Mouse (Mus musculus): ENCODE measurements around the gene Ccdc73. TPM values are rescaled to one million over a fixed set of nuclear protein-coding genes. Genes with fewer than 3 reads are reported as not detected.
"Not testable (repeated sequence)": the region's sequence is repeated elsewhere in the genome, so short reads cannot be mapped to it uniquely, and the experiment has no call there.

Ccdc73 gene
- 1 to 10 TPM in 1 of 2 experiments, not detected in 1; 2.4 TPM for total RNA-seq (2021)
- long read RNA-seq, experiment 1, partial matches to known transcripts = 0 of 3 reads
- long read RNA-seq, experiment 1, other reads (novel, unspliced or antisense) = 3 of 3 reads
- long read RNA-seq, experiment 2, partial matches to known transcripts = 0 of 3 reads
- long read RNA-seq, experiment 2, other reads (novel, unspliced or antisense) = 3 of 3 reads

DNA sequence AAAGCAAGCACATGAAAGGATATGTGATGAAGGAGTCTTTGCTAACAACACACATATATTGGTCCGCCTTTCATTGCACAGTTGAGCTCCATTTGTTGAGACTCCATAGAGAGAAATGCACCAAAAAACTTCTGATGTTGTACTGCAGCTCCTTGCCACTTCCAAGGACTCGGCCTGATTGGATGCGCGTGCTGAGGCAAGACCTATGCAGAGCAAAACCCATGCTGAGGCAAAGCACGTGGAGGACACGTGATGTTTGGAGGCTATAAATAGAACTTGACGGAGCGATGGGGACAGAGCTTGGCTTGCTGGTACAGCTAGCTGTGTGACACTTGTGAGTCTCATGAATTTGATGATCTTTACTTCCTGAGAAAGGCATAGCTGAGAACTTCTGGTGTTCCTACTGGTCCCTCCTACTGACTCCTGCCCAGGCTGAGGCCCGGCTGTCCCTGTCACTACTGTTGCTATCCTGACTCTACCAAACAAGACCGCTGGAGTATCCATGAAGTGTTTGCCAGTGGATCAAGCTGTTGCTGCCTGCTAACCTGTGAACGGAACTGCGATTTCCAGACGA lies at the start of gene Ccdc73:
Ccdc73 (plus strand) TSS at position 524 of the 574 bp plus-strand sequence.
- no peak for TF ChIP-seq CTCF (IDR thresholded peaks at IDR 0.05)
- DNase-seq (ENCODE audit: extremely low spot score in 1 of 2, low spot score in 2 of 2) = no peak
- Histone ChIP-seq H3K27ac (no peak within 1 kb of the TSS), H3K4me3 (no peak within 1 kb of the TSS)
- intact Hi-C loops (cut with DNase I) = no loop called here

GRCm38 (mm10) chr2:104818763-104819162 lies 48.8 kb upstream of the Ccdc73 start:
- H3K27ac ChIP-seq; H3K4me3 ChIP-seq; intact Hi-C loops (cut with DNase I); DNase-seq (ENCODE audit: extremely low spot score in 1 of 2, low spot score in 2 of 2): not testable (repeated sequence)

DNA sequence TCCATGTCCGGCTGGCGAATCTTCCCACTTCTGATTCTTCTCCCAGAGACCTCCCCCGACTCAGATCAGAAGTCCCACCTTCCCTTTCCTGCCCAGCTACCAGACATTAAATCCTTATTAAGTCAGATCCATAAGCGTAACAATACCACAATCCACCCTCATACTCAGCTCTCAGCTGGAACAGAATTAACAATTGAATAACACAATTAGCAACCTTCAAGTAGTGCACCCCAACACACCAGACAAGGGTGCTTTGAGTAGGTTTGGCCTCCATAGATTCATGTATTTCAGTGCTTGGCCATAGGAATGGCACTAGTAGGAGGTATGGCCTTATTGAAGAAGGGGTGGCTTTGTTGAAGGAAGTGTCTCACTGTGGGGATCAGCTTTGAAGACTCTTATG lies 41.4 kb upstream of the Ccdc73 start:
- DNase-seq (ENCODE audit: extremely low spot score in 1 of 2, low spot score in 2 of 2) = no peak
- H3K4me3 ChIP-seq = no peak overlapping the region
- H3K27ac ChIP-seq = no peak overlapping the region
- TF ChIP-seq CTCF (IDR thresholded peaks at IDR 0.05) = no peak
- intact Hi-C loops (cut with DNase I) = no loop called here

- no peak for DNase-seq (ENCODE audit: extremely low spot score in 1 of 2, low spot score in 2 of 2)
- TF ChIP-seq CTCF (IDR thresholded peaks at IDR 0.05) = no peak
- Histone ChIP-seq H3K27ac (no peak overlapping the region), H3K4me3 (no peak overlapping the region)
- intact Hi-C loops (cut with DNase I) = no loop called here
These were observed 35.1 kb upstream of the Ccdc73 start for GRCm38 (mm10) chr2:104832486-104832885.

DNA sequence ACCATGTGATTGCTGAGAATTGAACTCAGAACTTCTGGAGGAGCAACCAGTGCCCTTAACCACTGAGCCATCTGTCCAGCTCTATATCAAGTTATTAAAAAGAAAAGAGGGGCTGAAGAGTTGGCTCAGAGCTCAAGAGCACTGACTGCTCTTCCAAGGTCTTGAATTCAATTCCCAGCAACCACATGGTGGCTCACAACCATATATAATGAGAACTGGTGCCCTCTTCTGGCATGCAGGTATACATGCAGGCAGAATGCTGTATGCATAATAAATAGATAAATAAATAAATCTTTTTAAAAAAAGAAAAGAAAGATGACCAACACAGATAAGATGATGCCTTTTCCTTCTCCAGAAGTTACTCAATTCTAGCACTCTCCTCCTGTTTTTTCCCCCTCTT lies 26.6 kb upstream of the Ccdc73 start:
- intact Hi-C loops (cut with DNase I) = no loop called here
- DNase-seq (ENCODE audit: extremely low spot score in 1 of 2, low spot score in 2 of 2) = no peak
- H3K27ac ChIP-seq = no peak overlapping the region
- TF ChIP-seq CTCF (IDR thresholded peaks at IDR 0.05) = peak; percentile 7; the same call in 1 of the 2 replicates
- no peak overlapping the region for H3K4me3 ChIP-seq

GRCm38 (mm10) chr2:104841736-104842135 lies 25.9 kb upstream of the Ccdc73 start:
- no peak for TF ChIP-seq CTCF (IDR thresholded peaks at IDR 0.05)
- no peak overlapping the region for H3K4me3 ChIP-seq
- no peak for DNase-seq (ENCODE audit: extremely low spot score in 1 of 2, low spot score in 2 of 2)
- intact Hi-C loops (cut with DNase I) = no loop called here
- no peak overlapping the region for H3K27ac ChIP-seq

GRCm38 (mm10) chr2:104842559-104842958 lies 25.0 kb upstream of the Ccdc73 start:
- intact Hi-C loops (cut with DNase I) = no loop called here
- TF ChIP-seq CTCF (IDR thresholded peaks at IDR 0.05) = no peak
- Histone ChIP-seq H3K27ac (no peak overlapping the region), H3K4me3 (no peak overlapping the region)
- DNase-seq (ENCODE audit: extremely low spot score in 1 of 2, low spot score in 2 of 2) = no peak

DNA sequence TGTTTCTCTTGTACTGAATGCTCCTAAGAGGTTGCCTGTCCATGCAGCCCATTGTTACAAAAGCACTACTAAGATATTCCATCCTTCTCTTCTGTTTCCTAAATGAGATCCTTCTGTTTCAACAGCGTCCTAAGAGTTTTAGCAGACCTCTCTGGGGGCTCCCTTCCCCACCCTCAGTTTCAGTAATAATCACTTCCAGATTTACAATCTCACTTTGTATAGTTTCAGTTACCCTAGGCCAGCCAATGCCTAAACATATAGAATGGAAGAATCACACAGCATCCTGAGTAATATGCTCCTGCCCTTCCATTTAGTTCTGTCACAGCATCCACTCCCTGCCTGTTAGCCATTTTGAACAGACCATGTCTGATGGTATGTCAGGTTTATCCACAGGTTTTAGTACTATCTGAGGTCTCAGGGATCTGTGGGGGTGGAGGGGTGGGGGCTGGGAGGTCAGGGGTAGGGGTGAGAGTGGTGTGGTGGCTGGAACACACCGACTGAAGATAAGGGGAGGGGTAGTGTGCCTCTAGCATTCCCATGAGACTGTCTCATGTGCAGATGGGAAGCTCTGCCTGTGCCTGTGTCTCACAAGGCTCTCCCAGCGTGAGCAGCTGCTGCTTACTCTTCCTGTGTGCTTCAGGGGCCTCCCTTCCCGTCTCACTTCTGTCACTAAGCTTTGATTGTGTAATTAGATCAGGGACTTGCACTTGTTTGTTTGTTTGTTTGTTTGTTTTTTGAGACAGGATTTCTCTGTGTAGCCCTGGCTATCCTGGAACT lies 20.8 kb upstream of the Ccdc73 start:
- TF ChIP-seq CTCF (IDR thresholded peaks at IDR 0.05) = no peak
- DNase-seq (ENCODE audit: extremely low spot score in 1 of 2, low spot score in 2 of 2) = no peak
- Histone ChIP-seq H3K27ac (no peak overlapping the region), H3K4me3 (no peak overlapping the region)
- intact Hi-C loops (cut with DNase I) = no loop called here

GRCm38 (mm10) chr2:104847645-104848044 lies 20.0 kb upstream of the Ccdc73 start:
- TF ChIP-seq CTCF (IDR thresholded peaks at IDR 0.05) = peak; percentile 45
- intact Hi-C loops (cut with DNase I) = no loop called here
- no peak for DNase-seq (ENCODE audit: extremely low spot score in 1 of 2, low spot score in 2 of 2)
- H3K27ac ChIP-seq = no peak overlapping the region
- H3K4me3 ChIP-seq = no peak overlapping the region

GRCm38 (mm10) chr2:104848235-104849161 lies 19.1 kb upstream of the Ccdc73 start:
- H3K4me3 ChIP-seq = no peak overlapping the region; the same call in 1 of the 2 replicates
- intact Hi-C loops (cut with DNase I) = no loop called here

GRCm38 (mm10) chr2:104849276-104849990 lies 18.2 kb upstream of the Ccdc73 start, which contains the start of gene Prrg4:
Gene Prrg4, minus strand, starts transcription at chr2:104849876.
- Histone ChIP-seq H3K4me3 (peak within 1 kb of the TSS; percentile 65), H3K27ac (no peak within 1 kb of the TSS)
- TF ChIP-seq CTCF (IDR thresholded peaks at IDR 0.05) = no peak
- intact Hi-C loops (cut with DNase I) = no loop called here
- DNase-seq (ENCODE audit: extremely low spot score in 1 of 2, low spot score in 2 of 2) = peak; percentile 33 to 51

More at GRCm38 (mm10) chr2:104848235-104849161, 19.1 kb upstream of the Ccdc73 start:
- no peak overlapping the region for H3K27ac ChIP-seq
- no peak for TF ChIP-seq CTCF (IDR thresholded peaks at IDR 0.05)
- no peak for DNase-seq (ENCODE audit: extremely low spot score in 1 of 2, low spot score in 2 of 2)
